ENCODE assay signal across 24 mouse cellular contexts in the genomic region with DNA sequence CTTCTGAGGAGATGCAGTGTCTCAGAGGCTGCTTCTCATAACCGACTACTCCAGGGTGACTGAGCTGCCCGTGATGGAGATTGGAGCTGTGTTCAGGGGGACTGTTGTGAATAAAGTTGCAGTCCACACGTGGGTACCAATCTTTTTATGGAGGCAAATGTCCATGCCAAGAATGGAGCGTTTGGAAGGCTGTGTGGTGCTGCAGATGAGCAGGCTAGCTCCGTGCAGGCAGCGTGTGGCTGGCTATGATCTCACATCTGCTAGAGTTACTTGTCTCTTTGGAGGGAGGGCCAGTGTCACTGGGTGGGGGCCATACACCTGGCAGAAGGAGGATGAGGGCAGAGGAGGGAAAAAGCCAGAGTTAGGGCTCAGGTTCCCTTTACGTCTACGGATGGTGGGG.
"Had no signal": no experiment of that assay in that cellular context is flagged by ENCODE, and none has a peak within 500 bp of the region (broad histone marks: within the 10 kb centered on the region; RNA-seq: fewer than 3 reads in every experiment).

No protein-coding gene starts in this region.

- H3K27ac ChIP-seq: heart, adult 2 months; heart, embryonic 13.5 days; heart, embryonic 15.5 days; hindbrain, embryonic 13.5 days; hindbrain, embryonic 15.5 days; hindbrain, postnatal 0 days; kidney, embryonic 15.5 days; kidney, postnatal 0 days; limb, embryonic 13.5 days; limb, embryonic 15.5 days; liver, embryonic 12.5 days; liver, embryonic 14.5 days had no signal

- H3K4me3 ChIP-seq: heart, adult 2 months; heart, embryonic 13.5 days; heart, embryonic 15.5 days; hindbrain, embryonic 13.5 days; hindbrain, embryonic 15.5 days; kidney, embryonic 15.5 days; limb, embryonic 13.5 days; limb, embryonic 15.5 days; liver, embryonic 12.5 days had no signal

- DNase-seq: gastrocnemius, postnatal 25 days; heart, adult 2 months; heart, postnatal 14 days; heart, postnatal 36 days; kidney, adult 11 months; kidney, adult 2 months; kidney, adult 9 months; kidney, postnatal 14 days; kidney, postnatal 36 days; layer of hippocampus, adult 9-11 months; layer of hippocampus, postnatal 36 days; left cerebral cortex, postnatal 4 days had no signal

- ATAC-seq: hindbrain, postnatal 0 days; intestine, embryonic 16.5 days; liver, embryonic 12.5 days had no signal
